Comparison of ENCODE assay signal across 21 mouse cellular contexts in genomic region chr1:128578454-128578853, GRCm38 (mm10). TPM values are rescaled to one million over a fixed set of nuclear protein-coding genes. Genes with fewer than 3 reads are reported as not detected.
DNase-seq lines count a peak whose midpoint lies in the region; ATAC-seq and TF ChIP-seq lines count a peak whose summit lies in the region.
"Had no signal": no experiment of that assay in that cellular context is flagged by ENCODE, and none has a peak within 500 bp of the region (broad histone marks: within the 10 kb centered on the region; RNA-seq: fewer than 3 reads in every experiment).

No protein-coding gene starts in this region.

- H3K9ac ChIP-seq in forebrain, embryonic 11.5 days (ENCODE audit: low read length), result no peak overlapping the region; the same call in 1 of the 2 replicates
- no peak overlapping the region for H3K9ac ChIP-seq in forebrain, postnatal 0 days
- H3K9ac ChIP-seq in forebrain, embryonic 14.5 days (ENCODE audit: low read length), result no peak overlapping the region
- no peak overlapping the region for H3K9ac ChIP-seq in midbrain, embryonic 13.5 days (replicated peaks)
- H3K9ac ChIP-seq: embryonic facial prominence, embryonic 12.5 days; liver, embryonic 14.5 days; lung, embryonic 15.5 days had no signal

- no peak for DNase-seq in forebrain, embryonic 11.5 days (ENCODE audit: low spot score)
- no peak for DNase-seq in forebrain, postnatal 0 days
- peak; percentile 60 for DNase-seq in Muller cell, postnatal 12 days (ENCODE audit: inconsistent ontology term)
- peak; percentile 44 for DNase-seq in forebrain, embryonic 14.5 days (ENCODE audit: low spot score)
- no peak for DNase-seq in gastrocnemius, postnatal 14 days
- DNase-seq in B cell, adult 2 months, result no peak
- no peak for DNase-seq in adrenal gland, postnatal 10 days
- DNase-seq: cerebellum, adult 2 months; gastrocnemius, postnatal 25 days; heart, adult 2 months; kidney, adult 18-20 months; thymus, postnatal 14 days had no signal

- H3K9me3 ChIP-seq in forebrain, embryonic 11.5 days (ENCODE audit: control insufficient read depth, low read length), result no peaks in the 10 kb centered on the region
- 0 out of 2 replicates have a peak, but pooled peaks cover 5% of the 10 kb centered on the region for H3K9me3 ChIP-seq in forebrain, postnatal 0 days (ENCODE audit: low read length)
- H3K9me3 ChIP-seq in forebrain, embryonic 14.5 days (replicated peaks; ENCODE audit: control insufficient read depth, low read length), result no peaks in the 10 kb centered on the region
- no peaks in the 10 kb centered on the region for H3K9me3 ChIP-seq in midbrain, embryonic 13.5 days
- H3K9me3 ChIP-seq: embryonic facial prominence, embryonic 12.5 days; lung, embryonic 15.5 days had no signal

- TF ChIP-seq CTCF in forebrain, postnatal 0 days (IDR thresholded peaks at IDR 0.05; ENCODE audit: low read depth), result no peak

- peaks cover 7% of the 10 kb centered on the region for H3K4me1 ChIP-seq in forebrain, embryonic 11.5 days (replicated peaks; ENCODE audit: control insufficient read depth, insufficient read depth, low read length)
- 0 out of 2 replicates have a peak, but pooled peaks cover under 1% of the 10 kb centered on the region for H3K4me1 ChIP-seq in forebrain, postnatal 0 days (ENCODE audit: insufficient read depth)
- peaks cover 13% of the 10 kb centered on the region; the same call in 1 of the 2 replicates for H3K4me1 ChIP-seq in forebrain, embryonic 14.5 days (ENCODE audit: control insufficient read depth, insufficient read depth, low read length)
- H3K4me1 ChIP-seq in midbrain, embryonic 13.5 days (replicated peaks), result peaks cover 25% of the 10 kb centered on the region
- H3K4me1 ChIP-seq: embryonic facial prominence, embryonic 12.5 days; lung, embryonic 15.5 days had no signal

- H3K27ac ChIP-seq in forebrain, embryonic 11.5 days (ENCODE audit: low read depth, low read length), result no peak overlapping the region
- H3K27ac ChIP-seq in forebrain, postnatal 0 days (ENCODE audit: low read depth, low read length), result no peak overlapping the region
- no peak overlapping the region for H3K27ac ChIP-seq in forebrain, embryonic 14.5 days (ENCODE audit: low read depth, low read length)
- H3K27ac ChIP-seq in midbrain, embryonic 13.5 days, result no peak overlapping the region
- H3K27ac ChIP-seq: embryonic facial prominence, embryonic 12.5 days; heart, adult 2 months; kidney, postnatal 0 days; liver, embryonic 14.5 days; lung, embryonic 15.5 days; macrophage; stomach, postnatal 0 days had no signal

- WGBS in forebrain, embryonic 11.5 days, result 29% methylated on average over 2 of the region's 2 CpGs
- WGBS in forebrain, postnatal 0 days, result 26% methylated on average over 2 of the region's 2 CpGs
- 3% methylated on average over 2 of the region's 2 CpGs for WGBS in forebrain, embryonic 14.5 days
- WGBS in midbrain, embryonic 13.5 days, result 13% methylated on average over 2 of the region's 2 CpGs

- no peak overlapping the region for H3K4me3 ChIP-seq in forebrain, embryonic 11.5 days (ENCODE audit: low read depth, low read length)
- H3K4me3 ChIP-seq in forebrain, postnatal 0 days (ENCODE audit: low read depth, low read length), result no peak overlapping the region
- H3K4me3 ChIP-seq in forebrain, embryonic 14.5 days (ENCODE audit: low read depth, low read length), result no peak overlapping the region
- no peak overlapping the region for H3K4me3 ChIP-seq in midbrain, embryonic 13.5 days (replicated peaks)
- H3K4me3 ChIP-seq: embryonic facial prominence, embryonic 12.5 days; erythroblast, embryonic 14.5 days; heart, adult 2 months; lung, embryonic 15.5 days had no signal

- intact Hi-C loops in gastrocnemius, postnatal 14 days (cut with DNase I; ENCODE audit: low total_unique reads), result no loop called here

- H3K27me3 ChIP-seq in forebrain, embryonic 11.5 days (ENCODE audit: control insufficient read depth, insufficient read depth, low read length), result no peaks in the 10 kb centered on the region
- no peaks in the 10 kb centered on the region for H3K27me3 ChIP-seq in forebrain, postnatal 0 days (ENCODE audit: insufficient read depth, low read length)
- no peaks in the 10 kb centered on the region for H3K27me3 ChIP-seq in forebrain, embryonic 14.5 days (replicated peaks; ENCODE audit: control insufficient read depth, insufficient read depth, low read length)
- H3K27me3 ChIP-seq in midbrain, embryonic 13.5 days, result no peaks in the 10 kb centered on the region
- H3K27me3 ChIP-seq: CH12.LX; embryonic facial prominence, embryonic 12.5 days; lung, embryonic 15.5 days had no signal

- no peak overlapping the region for H3K4me2 ChIP-seq in forebrain, embryonic 11.5 days (ENCODE audit: low read depth, low read length, severe bottlenecking)
- no peak overlapping the region for H3K4me2 ChIP-seq in forebrain, postnatal 0 days (ENCODE audit: low read depth)
- no peak overlapping the region for H3K4me2 ChIP-seq in forebrain, embryonic 14.5 days (ENCODE audit: low read length)
- H3K4me2 ChIP-seq in midbrain, embryonic 13.5 days (replicated peaks), result no peak overlapping the region
- H3K4me2 ChIP-seq: embryonic facial prominence, embryonic 12.5 days; lung, embryonic 15.5 days had no signal

- H3K36me3 ChIP-seq in forebrain, embryonic 11.5 days (ENCODE audit: control insufficient read depth, insufficient read depth, low read length), result no peaks in the 10 kb centered on the region
- no peaks in the 10 kb centered on the region for H3K36me3 ChIP-seq in forebrain, postnatal 0 days (ENCODE audit: insufficient read depth)
- H3K36me3 ChIP-seq in forebrain, embryonic 14.5 days (ENCODE audit: control insufficient read depth, insufficient read depth, low read length), result no peaks in the 10 kb centered on the region
- H3K36me3 ChIP-seq in midbrain, embryonic 13.5 days, result no peaks in the 10 kb centered on the region
- H3K36me3 ChIP-seq: embryonic facial prominence, embryonic 12.5 days; lung, embryonic 15.5 days had no signal

- 0 out of 2 replicates have a peak, but pooled peaks have one; percentile 39 for ATAC-seq in forebrain, embryonic 11.5 days (replicated peaks; ENCODE audit: low FRiP score)
- ATAC-seq in forebrain, postnatal 0 days, result no peak
- no peak for ATAC-seq in forebrain, embryonic 14.5 days
- peak; percentile 65; the same call in 1 of the 2 replicates for ATAC-seq in midbrain, embryonic 13.5 days

RNA-seq across cellular contexts. Expression of gene Cxcr4, which starts 13.6 kb away (rescaled TPM):
- polyA plus RNA-seq in forebrain, embryonic 11.5 days (2014; fragmentation: Nextera tagmentation; extraction: Ambion mirVana), result 9.0 and 10.0 TPM in 2 replicates
- total RNA-seq in forebrain, postnatal 0 days (2014; rRNA removed), result 41.3 and 44.9 TPM in 2 replicates
- polyA plus RNA-seq in forebrain, postnatal 0 days (2015; fragmentation: Nextera tagmentation; extraction: Ambion mirVana), result 4.9 and 5.8 TPM in 2 replicates
- polyA plus RNA-seq in forebrain, embryonic 14.5 days (2014; fragmentation: Nextera tagmentation; extraction: Ambion mirVana), result 13.5 and 13.8 TPM in 2 replicates
- polyA plus RNA-seq in midbrain, embryonic 13.5 days (2015; fragmentation: Nextera tagmentation; extraction: Ambion mirVana), result 13.6 and 15.4 TPM in 2 replicates
- 10 to 100 TPM; 15.7 to 17.1 TPM for total RNA-seq in gastrocnemius, postnatal 14 days (2021)
- total RNA-seq in adrenal gland, postnatal 10 days (2021), result 10 to 100 TPM; 39.8 to 49.6 TPM
- polyA plus RNA-seq: erythroblast, embryonic 14.5 days had no signal

Comparison
In these comparisons a context has a peak if more than half of its experiments do, and no peak if none do; other contexts are left out.
1. ATAC-seq: peak in forebrain, embryonic 11.5 days (single experiment) and midbrain, embryonic 13.5 days (single experiment); none in forebrain, postnatal 0 days (single experiment) and forebrain, embryonic 14.5 days (single experiment).
2. DNase-seq: peak in Muller cell, postnatal 12 days (single experiment) and forebrain, embryonic 14.5 days (single experiment); none in forebrain, embryonic 11.5 days (single experiment), forebrain, postnatal 0 days (single experiment), gastrocnemius, postnatal 14 days (single experiment), B cell, adult 2 months (0 of 2) and adrenal gland, postnatal 10 days (single experiment).